ENCODE assay signal across 9 mouse cellular contexts in the genomic region with DNA sequence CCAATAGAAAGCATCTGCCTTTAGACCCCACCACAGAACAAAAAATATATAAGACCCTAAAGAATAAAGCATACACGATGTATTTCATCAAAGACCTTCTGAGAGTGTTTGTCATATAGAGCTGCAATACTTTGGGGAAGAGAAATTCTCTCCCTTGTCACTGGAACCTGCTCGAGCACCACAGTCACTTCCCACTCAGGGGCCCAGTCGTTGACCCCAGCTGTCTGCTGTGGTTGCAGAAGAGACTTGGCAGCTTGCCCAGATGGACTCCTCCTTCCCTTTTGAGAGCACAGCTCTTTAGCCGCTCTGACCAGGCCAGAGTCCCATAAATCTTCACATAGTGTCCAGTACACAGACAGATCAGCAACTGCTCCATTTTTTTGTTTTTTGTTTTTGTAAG. TPM values are rescaled to one million over a fixed set of nuclear protein-coding genes. Genes with fewer than 3 reads are reported as not detected.
A peak's percentile ranks its signal among the peaks of the same experiment; 100 is the strongest.
DNase-seq lines count a peak whose midpoint lies in the region; ATAC-seq lines count a peak whose summit lies in the region.
"Had no signal": no experiment of that assay in that cellular context is flagged by ENCODE, and none has a peak within 500 bp of the region (broad histone marks: within the 10 kb centered on the region; RNA-seq: fewer than 3 reads in every experiment).

No protein-coding gene starts in this region.

- no peak overlapping the region for H3K4me3 ChIP-seq in liver, embryonic 11.5 days (ENCODE audit: low read depth, low read length)
- H3K4me3 ChIP-seq in neural tube, embryonic 13.5 days = no peak overlapping the region

- ATAC-seq in liver, embryonic 11.5 days (replicated peaks; ENCODE audit: low FRiP score) = peak; percentile 68
- peak; percentile 61; the same call in 1 of the 2 replicates for ATAC-seq in neural tube, embryonic 13.5 days (ENCODE audit: low read depth)

- peak; percentile 26 to 53 for DNase-seq in frontal cortex, postnatal 14 days (ENCODE audit: low spot score in 2 of 2)
- no peak for DNase-seq in frontal cortex, postnatal 36 days (ENCODE audit: low spot score in 2 of 2)
- peak; percentile 2 for DNase-seq in NIH3T3 (ENCODE audit: low read depth)
- peak; percentile 64 for DNase-seq in gastrocnemius, postnatal 14 days
- peak; percentile 67 to 75 for DNase-seq in kidney, adult 8-10 months
- peak; percentile 42 for DNase-seq in liver, embryonic 11.5 days (ENCODE audit: low spot score)
- DNase-seq in testis, postnatal 10 days (ENCODE audit: low spot score) = peak; percentile 60

- H3K27me3 ChIP-seq in liver, embryonic 11.5 days (replicated peaks; ENCODE audit: control insufficient read depth, insufficient read depth, low read length) = no peaks in the 10 kb centered on the region
- H3K27me3 ChIP-seq in neural tube, embryonic 13.5 days = no peaks in the 10 kb centered on the region

- intact Hi-C loops in gastrocnemius, postnatal 14 days (cut with DNase I; ENCODE audit: low total_unique reads) = no loop called here

- no peaks in the 10 kb centered on the region for H3K36me3 ChIP-seq in liver, embryonic 11.5 days (ENCODE audit: control insufficient read depth, insufficient read depth, low read length)
- H3K36me3 ChIP-seq in neural tube, embryonic 13.5 days = no peaks in the 10 kb centered on the region

- 8% methylated on average over 4 of the region's 4 CpGs for WGBS in liver, embryonic 11.5 days
- 28% methylated on average over 4 of the region's 4 CpGs for WGBS in neural tube, embryonic 13.5 days

- no peak overlapping the region for H3K9ac ChIP-seq in liver, embryonic 11.5 days (ENCODE audit: low read depth, low read length)
- H3K9ac ChIP-seq in neural tube, embryonic 13.5 days = no peak overlapping the region

- H3K27ac ChIP-seq in liver, embryonic 11.5 days (ENCODE audit: low read depth, low read length) = no peak overlapping the region
- H3K27ac ChIP-seq in neural tube, embryonic 13.5 days (replicated peaks) = no peak overlapping the region

- H3K9me3 ChIP-seq in liver, embryonic 11.5 days (ENCODE audit: control insufficient read depth, low read length) = no peaks in the 10 kb centered on the region
- H3K9me3 ChIP-seq in neural tube, embryonic 13.5 days = no peaks in the 10 kb centered on the region

- H3K4me2 ChIP-seq in liver, embryonic 11.5 days = peak overlapping the region; percentile 2; the same call in 1 of the 2 replicates
- no peak overlapping the region for H3K4me2 ChIP-seq in neural tube, embryonic 13.5 days

- H3K4me1 ChIP-seq in liver, embryonic 11.5 days (replicated peaks; ENCODE audit: control insufficient read depth, insufficient read depth, low read length) = peaks cover 13% of the 10 kb centered on the region
- H3K4me1 ChIP-seq in neural tube, embryonic 13.5 days (replicated peaks) = peaks cover 6% of the 10 kb centered on the region

RNA-seq across cellular contexts. Expression of a gene that starts 15.9 kb away (rescaled TPM):
- total RNA-seq in gastrocnemius, postnatal 14 days (2021) = not detected
- 0.04 and 0.05 TPM in 2 replicates for polyA plus RNA-seq in liver, embryonic 11.5 days (2014; fragmentation: Nextera tagmentation; extraction: Ambion mirVana)
- polyA plus RNA-seq in neural tube, embryonic 13.5 days (2015; fragmentation: Nextera tagmentation; extraction: Ambion mirVana) = not detected in 2 replicates
- polyA plus RNA-seq: intestine, embryonic 14.5 days had no signal

RNA-seq across cellular contexts. Expression of a gene that starts 59.5 kb away (rescaled TPM):
- total RNA-seq in gastrocnemius, postnatal 14 days (2021) = not detected
- polyA plus RNA-seq in liver, embryonic 11.5 days (2014; fragmentation: Nextera tagmentation; extraction: Ambion mirVana) = not detected in 2 replicates
- not detected in 2 replicates for polyA plus RNA-seq in neural tube, embryonic 13.5 days (2015; fragmentation: Nextera tagmentation; extraction: Ambion mirVana)
- polyA plus RNA-seq: intestine, embryonic 14.5 days had no signal

Comparison
In these comparisons a context has a peak if more than half of its experiments do, and no peak if none do; other contexts are left out.
1. DNase-seq: peak in frontal cortex, postnatal 14 days (2 of 2), NIH3T3 (single experiment), gastrocnemius, postnatal 14 days (single experiment), kidney, adult 8-10 months (2 of 2), liver, embryonic 11.5 days (single experiment) and testis, postnatal 10 days (single experiment); none in frontal cortex, postnatal 36 days (0 of 2).